Mouse (Mus musculus): ENCODE measurements around the gene Itpr1.

GRCm38 (mm10) chr6:108278826-108279630, 66.1 kb downstream of the Itpr1 start:
- TF ChIP-seq CTCF (IDR thresholded peaks at IDR 0.05; ENCODE audit: extremely low read depth, insufficient read length, insufficient replicate concordance, low read depth, low read length) (no peak), POLR2A (IDR thresholded peaks at IDR 0.05; ENCODE audit: low read depth, low read length) (no peak)
